Mouse (Mus musculus) cerebellum, adult 9-10 months (tissue): ENCODE data around the gene Phf1.
"Not testable (repeated sequence)": the region's sequence is repeated elsewhere in the genome, so short reads cannot be mapped to it uniquely, and the experiment has no call there.

Source experiments
- DNase-seq: peaks from one replicate; pipeline ENCODE4 v3.0.0; 2022

The Phf1 gene

DNA sequence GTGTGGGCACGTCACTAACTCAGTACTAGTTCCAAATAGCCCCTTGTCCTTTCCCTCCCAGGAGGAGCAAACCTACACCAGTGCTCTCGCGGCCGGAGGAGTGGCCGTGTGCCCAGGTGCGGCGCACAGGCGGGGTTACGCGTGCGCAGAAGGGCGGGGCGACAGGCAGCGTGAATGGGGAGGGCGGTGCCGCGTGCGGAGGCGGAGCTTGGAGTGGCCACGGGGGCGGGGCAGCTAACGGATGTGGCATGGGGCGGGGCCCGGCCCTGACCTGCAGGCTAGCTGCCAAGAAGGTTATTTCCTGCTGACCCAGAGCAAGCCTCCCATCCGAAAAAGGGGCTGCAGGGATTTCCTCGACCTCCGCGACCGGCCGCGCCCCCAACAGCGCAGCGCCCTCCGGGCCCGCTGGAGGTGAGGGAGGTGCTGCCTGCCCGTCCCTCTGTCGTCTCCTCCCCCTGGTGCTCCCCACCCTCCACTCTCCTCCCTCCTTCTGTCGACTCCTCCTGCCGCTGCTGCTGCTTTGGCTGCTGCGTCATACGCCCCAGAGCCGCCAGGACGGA is at the start of gene Phf1:
Gene Phf1 (plus strand): TSS at position 214 of the 560 bp plus-strand sequence.
- peak; percentile 95 for DNase-seq

DNA sequence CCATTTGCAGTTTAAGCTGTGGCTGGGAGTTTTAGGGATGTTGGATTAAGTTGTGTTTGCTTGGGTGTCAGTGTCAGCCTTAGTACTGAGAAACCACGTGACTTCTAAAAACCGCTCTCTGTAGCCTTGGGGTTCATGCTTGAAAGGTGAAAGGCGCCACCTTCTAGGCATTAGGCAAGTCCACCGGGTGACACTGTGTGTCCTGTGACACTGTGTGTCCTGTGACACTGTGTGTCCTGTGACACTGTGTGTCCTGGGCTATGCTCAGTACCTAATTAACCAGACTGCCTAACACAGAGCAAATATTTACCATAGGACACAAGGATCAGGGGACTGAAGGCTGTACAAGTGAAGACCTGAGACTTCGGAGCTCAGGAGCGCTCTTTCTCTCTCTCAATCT is 49.3 kb upstream of the Phf1 start:
- no peak for DNase-seq

- peak; percentile 74 for DNase-seq
These were observed 47.6 kb upstream of the Phf1 start for GRCm38 (mm10) chr17:26884995-26885926.

GRCm38 (mm10) chr17:26886047-26886749 is 46.7 kb upstream of the Phf1 start:
- DNase-seq = peak; percentile 79

- DNase-seq = no peak
These were observed 44.9 kb upstream of the Phf1 start for GRCm38 (mm10) chr17:26887926-26888325.

GRCm38 (mm10) chr17:26892635-26893375 is 40.0 kb upstream of the Phf1 start:
- no peak for DNase-seq

DNA sequence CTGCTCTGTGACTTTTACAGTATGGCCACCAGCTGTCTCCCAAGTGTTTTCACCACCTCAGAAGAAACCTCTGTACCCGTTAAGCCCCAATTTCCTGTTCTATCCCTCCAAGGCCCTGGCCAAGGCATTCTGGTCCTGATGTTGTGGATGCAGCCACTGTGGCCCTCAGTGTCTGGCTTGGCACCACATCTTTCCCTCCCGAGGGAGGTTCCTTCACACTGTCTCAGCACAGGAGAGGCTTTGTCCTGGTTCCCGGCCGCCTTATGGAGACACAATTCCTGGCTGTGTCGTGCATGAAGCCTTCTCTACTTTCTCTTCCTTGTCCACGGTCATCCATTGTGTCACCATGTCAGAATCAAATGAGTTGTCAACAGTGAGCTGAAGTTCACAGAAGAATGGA is 39.4 kb upstream of the Phf1 start:
- no peak for DNase-seq

- DNase-seq = no peak
These were observed 38.5 kb upstream of the Phf1 start for GRCm38 (mm10) chr17:26894342-26894741.

- DNase-seq = peak; percentile 67
These were observed 37.3 kb upstream of the Phf1 start for GRCm38 (mm10) chr17:26895578-26895977.

DNA sequence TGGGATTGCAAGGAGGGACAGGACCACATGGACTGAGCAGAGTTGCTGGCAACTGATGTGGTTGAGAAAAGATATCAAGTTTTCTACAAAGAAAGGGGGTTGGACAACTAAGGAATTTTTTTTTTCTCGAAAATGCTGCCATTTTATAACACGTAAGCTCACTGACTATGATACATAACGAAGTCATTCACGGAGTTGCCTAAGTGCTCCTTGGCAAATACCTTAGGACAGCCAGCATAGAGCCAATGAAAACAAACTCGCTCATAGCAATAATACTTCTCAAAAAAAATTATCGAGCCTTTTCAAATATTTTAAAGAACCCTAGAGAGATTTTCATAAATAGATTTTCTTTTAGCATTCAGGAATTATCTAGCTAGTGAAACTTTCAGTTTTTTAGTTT is 31.9 kb upstream of the Phf1 start:
- no peak for DNase-seq

DNA sequence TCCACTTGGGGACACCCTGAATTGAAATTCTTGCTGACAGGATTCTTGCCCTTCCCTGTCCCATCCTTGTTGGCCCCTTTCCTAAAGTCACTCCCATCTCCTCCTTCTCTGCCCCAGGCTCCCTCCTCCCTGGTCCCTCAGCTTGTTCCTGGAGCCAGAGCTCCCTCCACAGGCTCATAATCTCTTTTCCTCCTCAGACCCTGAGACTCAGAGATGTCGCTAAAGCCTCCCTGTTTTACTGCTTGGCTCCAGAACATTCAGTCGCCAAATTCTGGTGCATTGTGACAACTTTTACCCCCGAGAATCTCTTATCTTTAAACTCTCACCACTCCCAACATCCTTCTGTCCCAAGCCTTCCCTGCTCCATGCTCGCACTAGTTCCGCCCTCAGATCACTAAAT is 28.5 kb upstream of the Phf1 start:
- DNase-seq = no peak

- DNase-seq = not testable (repeated sequence)
These were observed 25.3 kb upstream of the Phf1 start for GRCm38 (mm10) chr17:26907506-26907905.

- DNase-seq = no peak
These were observed 17.6 kb upstream of the Phf1 start for GRCm38 (mm10) chr17:26915248-26915647.

DNA sequence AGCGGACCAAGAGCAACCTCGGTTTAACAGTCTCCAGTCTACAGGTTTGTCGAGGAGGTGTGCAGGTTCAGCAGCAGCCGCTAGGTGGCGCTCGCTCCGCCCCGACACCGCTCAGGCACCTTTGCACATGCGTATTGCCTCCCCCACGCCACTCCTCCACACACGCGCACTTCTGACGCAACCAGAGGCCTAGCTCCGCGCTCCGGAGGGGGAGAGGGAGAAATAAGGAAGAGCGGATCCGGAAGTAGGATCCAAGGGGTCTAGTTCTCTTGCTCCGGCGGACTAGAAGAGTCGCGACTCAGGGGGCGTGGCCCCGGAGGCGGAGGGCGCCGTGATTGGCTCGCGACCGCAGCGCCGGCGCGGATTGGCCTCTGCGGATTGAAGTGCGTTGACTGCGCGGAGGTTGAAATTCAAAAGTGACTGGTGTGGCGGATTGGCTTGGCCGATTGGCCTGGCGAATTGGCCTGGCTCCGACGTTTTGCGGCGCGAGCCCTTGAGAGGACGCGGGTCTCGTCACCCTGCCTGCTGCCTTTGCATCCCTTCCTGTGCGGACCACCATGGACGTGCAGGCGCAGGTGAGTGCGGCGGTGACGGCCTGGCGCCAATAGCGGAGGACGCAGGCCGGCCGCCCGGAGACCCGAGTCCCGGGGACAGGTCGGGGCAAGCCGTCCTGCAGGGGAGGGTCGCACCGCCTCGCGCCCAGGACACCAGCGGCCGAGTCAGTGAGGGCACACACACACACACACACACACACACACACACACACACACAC is 16.0 kb upstream of the Phf1 start, which contains the start of gene Kifc5b:
Gene Kifc5b (plus strand): TSS at position 381 of the 772 bp plus-strand sequence.
- DNase-seq = peak; percentile 100

GRCm38 (mm10) chr17:26917560-26917959 is 15.3 kb upstream of the Phf1 start:
- DNase-seq = not testable (repeated sequence)

GRCm38 (mm10) chr17:26918343-26918742 is 14.5 kb upstream of the Phf1 start:
- no peak for DNase-seq

GRCm38 (mm10) chr17:26919516-26919915 is 13.3 kb upstream of the Phf1 start:
- DNase-seq = not testable (repeated sequence)

DNA sequence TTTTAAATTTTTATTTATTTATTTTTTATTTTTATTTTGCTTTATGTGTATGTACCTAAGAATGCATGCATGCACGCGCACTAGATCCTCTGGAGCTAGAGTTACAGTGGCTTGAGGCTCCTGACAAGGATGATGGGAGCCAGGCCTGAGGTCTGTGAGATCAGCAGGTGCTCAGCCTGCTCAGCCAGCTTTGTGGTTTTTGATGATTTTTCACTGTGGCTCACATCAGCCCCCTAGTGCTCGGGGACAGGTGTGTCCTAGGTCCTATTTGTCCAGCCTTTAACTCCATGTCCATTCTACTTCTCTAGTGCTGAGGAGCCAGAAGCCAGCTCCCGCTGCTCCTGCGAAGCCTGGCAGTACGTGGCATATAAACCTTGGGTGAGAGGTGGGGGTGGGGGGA is 10.5 kb upstream of the Phf1 start:
- DNase-seq = not testable (repeated sequence)

DNA sequence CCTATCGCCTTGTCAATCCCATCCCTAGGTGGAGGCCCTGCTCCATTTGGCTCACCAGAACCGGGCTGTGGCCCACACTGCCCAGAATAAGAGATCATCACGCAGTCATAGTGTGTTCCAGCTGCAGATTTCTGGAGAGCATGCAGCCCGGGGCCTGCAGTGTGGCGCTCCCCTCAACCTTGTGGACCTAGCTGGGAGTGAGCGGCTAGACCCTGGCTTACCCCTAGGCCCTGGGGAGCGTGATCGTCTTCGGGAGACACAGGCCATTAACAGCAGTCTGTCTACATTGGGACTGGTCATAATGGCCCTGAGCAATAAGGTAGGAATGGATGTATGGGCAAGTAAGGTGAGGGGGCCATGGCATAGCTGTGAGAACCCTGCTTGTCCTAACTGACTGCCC is 7.4 kb upstream of the Phf1 start:
- not testable (repeated sequence) for DNase-seq

GRCm38 (mm10) chr17:26931795-26932194 is 1.1 kb upstream of the Phf1 start:
- DNase-seq = peak; percentile 56

- no peak for DNase-seq
These were observed 567 bp downstream of the Phf1 start for GRCm38 (mm10) chr17:26933419-26933818.
